Mouse (Mus musculus): ENCODE data around the gene Rora. TPM values are rescaled to one million over a fixed set of nuclear protein-coding genes. Genes with fewer than 3 reads are reported as not detected.

Gene Rora
- polyA plus RNA-seq, 1 experiment from 2014 or later: 3.8 TPM

GRCm38 (mm10) chr9:69132995-69133394 lies 479.4 kb downstream of the Rora start:
- Histone ChIP-seq H3K4me1 (replicated peaks; ENCODE audit: control insufficient read depth, insufficient read depth, low read length) (no peaks in the 10 kb centered on the region), H3K9me3 (ENCODE audit: control insufficient read depth, low read length) (no peaks in the 10 kb centered on the region), H3K27ac (ENCODE audit: low read depth, low read length) (no peak overlapping the region), H3K9ac (ENCODE audit: low read depth, low read length) (no peak overlapping the region), H3K4me3 (ENCODE audit: low read depth, low read length) (no peak overlapping the region), H3K4me2 (replicated peaks; ENCODE audit: low read depth, low read length) (no peak overlapping the region), H3K36me3 (ENCODE audit: control insufficient read depth, insufficient read depth, low read length) (no peaks in the 10 kb centered on the region), H3K27me3 (ENCODE audit: control insufficient read depth, insufficient read depth, low read length) (no peaks in the 10 kb centered on the region)
- DNase-seq (ENCODE audit: low spot score): no peak
- no peak for ATAC-seq (ENCODE audit: low FRiP score)
- 77% methylated on average over 6 of the region's 6 CpGs for WGBS

DNA sequence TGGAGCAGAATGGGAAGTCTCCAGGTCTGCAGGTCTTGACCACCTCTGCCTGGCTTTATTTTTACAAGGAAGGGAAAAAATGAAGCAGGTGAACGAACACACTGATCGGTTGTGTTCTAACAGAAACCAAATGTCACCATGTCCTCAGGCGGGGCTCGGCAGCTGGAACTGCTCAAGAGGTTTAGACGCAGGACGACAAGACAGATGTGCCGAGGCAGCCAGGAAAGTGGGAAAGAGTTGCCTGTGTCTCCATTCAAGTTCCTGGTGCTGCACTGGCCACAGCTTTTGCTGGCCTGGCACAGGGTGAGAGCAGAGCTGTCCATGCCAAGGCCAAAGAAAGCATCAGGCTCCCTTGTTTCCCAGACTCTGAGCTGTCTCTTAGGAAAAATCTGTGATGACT lies 480.1 kb downstream of the Rora start:
- Histone ChIP-seq H3K36me3 (ENCODE audit: control insufficient read depth, insufficient read depth, low read length) (no peaks in the 10 kb centered on the region), H3K4me1 (replicated peaks; ENCODE audit: control insufficient read depth, insufficient read depth, low read length) (no peaks in the 10 kb centered on the region), H3K27me3 (ENCODE audit: control insufficient read depth, insufficient read depth, low read length) (no peaks in the 10 kb centered on the region), H3K4me3 (ENCODE audit: low read depth, low read length) (no peak overlapping the region), H3K9me3 (ENCODE audit: control insufficient read depth, low read length) (no peaks in the 10 kb centered on the region), H3K27ac (ENCODE audit: low read depth, low read length) (no peak overlapping the region), H3K9ac (ENCODE audit: low read depth, low read length) (no peak overlapping the region), H3K4me2 (replicated peaks; ENCODE audit: low read depth, low read length) (no peak overlapping the region)
- 69% methylated on average over 7 of the region's 7 CpGs for WGBS
- DNase-seq (ENCODE audit: low spot score) (no peak), ATAC-seq (ENCODE audit: low FRiP score) (no peak)

DNA sequence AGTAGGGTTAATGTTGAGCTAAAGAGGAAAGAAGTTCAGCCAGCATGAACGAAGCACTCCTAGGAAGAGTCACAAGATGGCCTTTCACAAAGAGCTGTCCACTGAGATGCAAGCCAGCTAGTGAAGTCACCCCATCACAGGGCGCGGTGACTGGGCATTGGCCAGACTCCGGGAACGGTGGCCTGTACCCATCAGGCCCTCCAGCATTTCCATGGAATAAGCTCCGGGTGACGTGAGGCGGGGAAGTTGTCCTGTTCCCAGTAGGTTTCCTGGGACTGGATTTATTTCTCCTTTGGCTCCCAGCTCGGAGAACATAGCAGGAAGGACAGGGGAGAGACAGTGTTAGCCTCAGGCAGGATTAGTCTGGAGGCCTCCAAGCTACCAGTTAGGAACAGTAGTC lies 481.0 kb downstream of the Rora start:
- DNase-seq (ENCODE audit: low spot score) (no peak), ATAC-seq (ENCODE audit: low FRiP score) (no peak)
- Histone ChIP-seq H3K4me3 (ENCODE audit: low read depth, low read length) (no peak overlapping the region), H3K4me2 (replicated peaks; ENCODE audit: low read depth, low read length) (no peak overlapping the region), H3K9ac (ENCODE audit: low read depth, low read length) (no peak overlapping the region), H3K27me3 (ENCODE audit: control insufficient read depth, insufficient read depth, low read length) (no peaks in the 10 kb centered on the region), H3K27ac (ENCODE audit: low read depth, low read length) (no peak overlapping the region), H3K9me3 (ENCODE audit: control insufficient read depth, low read length) (no peaks in the 10 kb centered on the region), H3K4me1 (replicated peaks; ENCODE audit: control insufficient read depth, insufficient read depth, low read length) (no peaks in the 10 kb centered on the region), H3K36me3 (ENCODE audit: control insufficient read depth, insufficient read depth, low read length) (no peaks in the 10 kb centered on the region)
- WGBS: 90% methylated on average over 9 of the region's 9 CpGs

- no peaks in the 10 kb centered on the region for H3K27me3 ChIP-seq (ENCODE audit: control insufficient read depth, insufficient read depth, low read length)
- WGBS: 90% methylated on average over 5 of the region's 5 CpGs
These were observed 483.2 kb downstream of the Rora start for GRCm38 (mm10) chr9:69136821-69137220.

GRCm38 (mm10) chr9:69137398-69137797 lies 483.8 kb downstream of the Rora start:
- WGBS: 69% methylated on average over 10 of the region's 10 CpGs
- H3K4me2 ChIP-seq (replicated peaks; ENCODE audit: low read depth, low read length): no peak overlapping the region
- no peak for DNase-seq (ENCODE audit: low spot score)

More at GRCm38 (mm10) chr9:69136821-69137220, 483.2 kb downstream of the Rora start:
- Histone ChIP-seq H3K4me2 (replicated peaks; ENCODE audit: low read depth, low read length) (no peak overlapping the region), H3K4me1 (replicated peaks; ENCODE audit: control insufficient read depth, insufficient read depth, low read length) (no peaks in the 10 kb centered on the region), H3K36me3 (ENCODE audit: control insufficient read depth, insufficient read depth, low read length) (no peaks in the 10 kb centered on the region), H3K9ac (ENCODE audit: low read depth, low read length) (no peak overlapping the region), H3K27ac (ENCODE audit: low read depth, low read length) (no peak overlapping the region), H3K9me3 (ENCODE audit: control insufficient read depth, low read length) (no peaks in the 10 kb centered on the region), H3K4me3 (ENCODE audit: low read depth, low read length) (no peak overlapping the region)
- DNase-seq (ENCODE audit: low spot score): no peak
- ATAC-seq (ENCODE audit: low FRiP score): no peak

DNA sequence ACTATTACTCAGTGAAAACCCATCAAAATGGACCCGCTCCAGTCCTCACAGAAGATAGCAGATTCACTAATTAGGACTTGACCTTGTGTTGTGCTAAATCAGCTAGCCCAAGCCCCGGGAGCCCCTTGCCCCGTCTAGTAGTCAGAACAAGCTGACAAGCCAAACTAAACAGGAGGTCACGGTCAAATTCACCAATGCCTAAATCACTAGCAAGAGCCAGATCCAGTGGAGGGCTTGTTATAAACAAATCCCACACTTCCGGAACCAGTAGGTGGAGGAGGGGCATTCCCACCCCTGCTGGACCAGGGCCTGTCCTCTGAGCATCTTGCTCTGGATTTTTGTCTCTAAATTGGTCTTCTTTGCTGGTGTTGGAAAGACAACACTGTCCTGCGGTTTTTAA lies 486.6 kb downstream of the Rora start:
- H3K4me3 ChIP-seq (ENCODE audit: low read depth, low read length): no peak overlapping the region
- no peak overlapping the region for H3K27ac ChIP-seq (ENCODE audit: low read depth, low read length)
- ATAC-seq (ENCODE audit: low FRiP score) (no peak), DNase-seq (ENCODE audit: low spot score) (no peak)
- 72% methylated on average over 6 of the region's 6 CpGs for WGBS
- no peak overlapping the region for H3K9ac ChIP-seq (ENCODE audit: low read depth, low read length)
- no peak overlapping the region for H3K4me2 ChIP-seq (replicated peaks; ENCODE audit: low read depth, low read length)
- H3K4me1 ChIP-seq (replicated peaks; ENCODE audit: control insufficient read depth, insufficient read depth, low read length): no peaks in the 10 kb centered on the region
- no peaks in the 10 kb centered on the region for H3K36me3 ChIP-seq (ENCODE audit: control insufficient read depth, insufficient read depth, low read length)
- no peaks in the 10 kb centered on the region for H3K9me3 ChIP-seq (ENCODE audit: control insufficient read depth, low read length)
- no peaks in the 10 kb centered on the region for H3K27me3 ChIP-seq (ENCODE audit: control insufficient read depth, insufficient read depth, low read length)

More at GRCm38 (mm10) chr9:69137398-69137797, 483.8 kb downstream of the Rora start:
- no peak for ATAC-seq (ENCODE audit: low FRiP score)
- Histone ChIP-seq H3K27ac (ENCODE audit: low read depth, low read length) (no peak overlapping the region), H3K36me3 (ENCODE audit: control insufficient read depth, insufficient read depth, low read length) (no peaks in the 10 kb centered on the region), H3K9me3 (ENCODE audit: control insufficient read depth, low read length) (no peaks in the 10 kb centered on the region), H3K9ac (ENCODE audit: low read depth, low read length) (no peak overlapping the region), H3K4me1 (replicated peaks; ENCODE audit: control insufficient read depth, insufficient read depth, low read length) (no peaks in the 10 kb centered on the region), H3K4me3 (ENCODE audit: low read depth, low read length) (no peak overlapping the region), H3K27me3 (ENCODE audit: control insufficient read depth, insufficient read depth, low read length) (no peaks in the 10 kb centered on the region)

DNA sequence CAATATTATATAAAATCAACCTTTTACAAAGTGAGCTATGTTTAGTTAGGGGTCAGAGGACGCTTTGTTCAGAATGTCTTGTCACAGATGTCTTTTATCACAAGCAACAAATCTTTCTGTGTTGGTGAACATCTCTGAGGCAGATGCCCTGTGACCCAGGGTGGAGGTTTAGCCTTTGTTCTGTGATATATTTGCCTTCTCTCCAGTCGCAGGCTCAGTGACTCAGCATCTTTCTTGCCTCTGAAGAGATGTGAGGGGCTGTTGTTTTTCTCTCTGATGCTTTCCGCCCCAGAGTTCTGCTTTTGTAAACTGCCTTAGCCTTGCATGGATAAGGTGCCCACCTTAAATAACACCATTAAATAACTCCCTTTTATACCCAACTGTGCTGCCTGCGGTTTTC lies 488.3 kb downstream of the Rora start:
- Histone ChIP-seq H3K4me2 (replicated peaks; ENCODE audit: low read depth, low read length) (no peak overlapping the region), H3K27me3 (ENCODE audit: control insufficient read depth, insufficient read depth, low read length) (no peaks in the 10 kb centered on the region), H3K4me3 (ENCODE audit: low read depth, low read length) (no peak overlapping the region), H3K27ac (ENCODE audit: low read depth, low read length) (no peak overlapping the region), H3K9ac (ENCODE audit: low read depth, low read length) (no peak overlapping the region), H3K9me3 (ENCODE audit: control insufficient read depth, low read length) (no peaks in the 10 kb centered on the region), H3K4me1 (replicated peaks; ENCODE audit: control insufficient read depth, insufficient read depth, low read length) (no peaks in the 10 kb centered on the region), H3K36me3 (ENCODE audit: control insufficient read depth, insufficient read depth, low read length) (no peaks in the 10 kb centered on the region)
- ATAC-seq (ENCODE audit: low FRiP score): no peak
- WGBS: 48% methylated on average over 4 of the region's 4 CpGs
- DNase-seq (ENCODE audit: low spot score): no peak

DNA sequence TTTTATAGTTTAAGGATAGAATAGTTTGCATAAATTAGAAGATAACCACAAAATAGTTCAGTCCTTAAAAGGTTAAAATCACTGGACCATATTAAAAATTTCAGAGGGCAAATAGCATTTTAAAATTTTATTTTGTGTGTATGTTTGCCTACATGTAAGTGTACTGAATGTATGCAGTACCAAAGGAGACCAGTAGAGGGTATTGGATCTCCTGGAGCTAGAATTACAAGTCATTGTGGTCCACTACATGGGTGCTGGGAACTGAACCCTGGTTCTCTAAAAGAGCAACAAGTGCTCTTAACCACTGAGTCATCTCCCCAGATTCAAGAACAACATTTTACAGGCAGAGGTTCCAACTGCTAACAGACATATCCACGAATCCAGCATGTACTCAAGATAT lies 493.4 kb downstream of the Rora start:
- Histone ChIP-seq H3K9me3 (ENCODE audit: control insufficient read depth, low read length) (no peaks in the 10 kb centered on the region), H3K4me3 (ENCODE audit: low read depth, low read length) (no peak overlapping the region), H3K36me3 (ENCODE audit: control insufficient read depth, insufficient read depth, low read length) (no peaks in the 10 kb centered on the region), H3K9ac (ENCODE audit: low read depth, low read length) (no peak overlapping the region), H3K4me2 (replicated peaks; ENCODE audit: low read depth, low read length) (no peak overlapping the region), H3K4me1 (replicated peaks; ENCODE audit: control insufficient read depth, insufficient read depth, low read length) (no peaks in the 10 kb centered on the region), H3K27ac (ENCODE audit: low read depth, low read length) (no peak overlapping the region), H3K27me3 (ENCODE audit: control insufficient read depth, insufficient read depth, low read length) (no peaks in the 10 kb centered on the region)
- DNase-seq (ENCODE audit: low spot score) (no peak), ATAC-seq (ENCODE audit: low FRiP score) (no peak)
- WGBS: 81% methylated on average over 1 of the region's 1 CpGs

GRCm38 (mm10) chr9:69150224-69150623 lies 496.6 kb downstream of the Rora start:
- 44% methylated on average over 14 of the region's 14 CpGs for WGBS
- Histone ChIP-seq H3K27me3 (ENCODE audit: control insufficient read depth, insufficient read depth, low read length) (no peaks in the 10 kb centered on the region), H3K4me3 (ENCODE audit: low read depth, low read length) (no peak overlapping the region), H3K9ac (ENCODE audit: low read depth, low read length) (no peak overlapping the region), H3K27ac (ENCODE audit: low read depth, low read length) (no peak overlapping the region), H3K36me3 (ENCODE audit: control insufficient read depth, insufficient read depth, low read length) (no peaks in the 10 kb centered on the region), H3K9me3 (ENCODE audit: control insufficient read depth, low read length) (no peaks in the 10 kb centered on the region), H3K4me1 (replicated peaks; ENCODE audit: control insufficient read depth, insufficient read depth, low read length) (no peaks in the 10 kb centered on the region), H3K4me2 (replicated peaks; ENCODE audit: low read depth, low read length) (no peak overlapping the region)
- ATAC-seq (ENCODE audit: low FRiP score): no peak
- no peak for DNase-seq (ENCODE audit: low spot score)
